Mouse (Mus musculus): ENCODE data around the gene Mxd4. TPM values are rescaled to one million over a fixed set of nuclear protein-coding genes. Genes with fewer than 3 reads are reported as not detected.
A peak's percentile ranks its signal among the peaks of the same experiment; 100 is the strongest.

Gene Mxd4
- total RNA-seq, 2 experiments from 2014 or later, result 82.6 to 91.1 TPM

DNA sequence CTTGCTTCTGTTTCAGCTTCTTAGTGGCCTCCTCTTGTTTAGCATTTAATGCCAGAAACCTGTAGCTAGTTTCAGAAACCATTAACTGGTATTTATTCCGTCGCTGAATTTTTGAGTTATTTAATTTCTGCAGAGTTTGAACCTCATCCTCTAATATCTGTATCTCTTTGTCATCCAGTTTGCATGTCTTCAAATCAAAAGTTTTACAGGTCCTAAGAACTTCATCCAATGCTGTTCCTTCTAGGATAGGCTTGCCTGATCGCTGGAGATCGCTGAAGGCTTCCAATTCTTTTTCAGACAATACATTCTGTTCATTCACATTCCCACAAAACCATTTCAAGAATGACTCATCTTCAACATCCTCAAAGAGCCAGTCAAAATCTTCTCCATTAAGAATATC lies 19.7 kb downstream of the Mxd4 start:
- Histone ChIP-seq H3K27ac (no peak overlapping the region), H3K4me3 (no peak overlapping the region)
- TF ChIP-seq CTCF (IDR thresholded peaks at IDR 0.05), result no peak
- DNase-seq (ENCODE audit: extremely low spot score in 1 of 2, low spot score in 2 of 2), result no peak
- intact Hi-C loops (cut with DNase I), result no loop called here

DNA sequence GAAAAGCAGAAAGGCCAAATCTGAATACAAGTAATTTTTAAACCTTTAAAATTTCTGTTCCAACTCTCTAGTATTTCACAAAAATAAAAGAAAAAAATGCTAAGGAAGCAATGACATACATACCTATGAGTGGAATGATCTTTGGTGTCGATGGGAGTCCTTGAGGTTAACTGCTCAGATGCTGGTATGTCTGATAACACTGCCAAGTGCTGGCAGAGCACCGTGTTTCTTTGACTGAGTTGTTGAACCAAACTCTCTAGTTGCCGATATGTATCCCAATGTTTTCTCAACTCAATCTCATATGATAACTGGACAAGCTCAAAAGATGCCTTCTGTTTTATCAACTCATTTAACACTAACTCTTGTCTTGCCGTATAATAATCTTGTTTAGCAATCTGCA lies 21.7 kb downstream of the Mxd4 start:
- DNase-seq (ENCODE audit: extremely low spot score in 1 of 2, low spot score in 2 of 2), result no peak
- intact Hi-C loops (cut with DNase I), result no loop called here
- Histone ChIP-seq H3K4me3 (no peak overlapping the region), H3K27ac (no peak overlapping the region)
- no peak for TF ChIP-seq CTCF (IDR thresholded peaks at IDR 0.05)

DNA sequence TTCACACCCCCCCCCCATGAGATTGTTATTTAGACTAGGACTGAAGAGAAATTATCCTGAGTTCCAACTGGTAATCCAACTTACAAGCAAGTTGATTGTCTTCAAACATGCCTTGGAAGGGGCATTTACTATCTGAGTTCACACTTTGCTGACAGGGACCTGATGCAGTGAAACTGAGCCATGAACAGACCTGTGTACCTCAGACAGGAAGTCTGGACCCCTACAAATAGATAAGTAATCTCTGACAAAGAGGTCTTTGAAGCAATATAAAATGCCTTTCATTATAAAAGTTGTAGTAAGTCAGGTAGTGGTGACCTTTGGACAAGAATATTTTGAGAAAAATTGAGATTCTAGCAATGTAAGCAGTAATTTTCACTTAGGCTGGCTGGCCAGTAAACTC lies 39.0 kb downstream of the Mxd4 start:
- no peak for TF ChIP-seq CTCF (IDR thresholded peaks at IDR 0.05)
- DNase-seq (ENCODE audit: extremely low spot score in 1 of 2, low spot score in 2 of 2), result no peak
- Histone ChIP-seq H3K27ac (no peak overlapping the region), H3K4me3 (no peak overlapping the region)
- intact Hi-C loops (cut with DNase I), result loop anchor here (5.0 kb wide), 1 partner anchor 51 kb away; no protein-coding TSS in a partner anchor

DNA sequence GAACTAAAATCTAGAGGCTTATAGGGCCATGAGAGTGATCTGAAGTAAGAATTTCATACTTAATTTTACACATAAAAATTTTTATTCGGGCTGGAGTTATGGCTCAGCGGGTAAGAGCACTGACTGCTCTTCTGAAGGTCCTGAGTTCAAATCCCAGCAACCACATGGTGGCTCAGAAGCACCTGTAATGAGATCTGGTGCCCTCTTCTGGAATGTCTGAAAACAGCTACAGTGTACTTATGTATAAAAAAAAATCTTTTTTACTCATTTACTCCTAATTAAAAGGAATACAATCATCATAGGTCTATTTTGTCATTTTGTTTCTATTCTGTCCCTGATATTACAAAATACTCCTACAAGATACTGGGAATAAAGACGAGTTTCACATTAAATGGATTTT lies 40.0 kb downstream of the Mxd4 start:
- TF ChIP-seq CTCF (IDR thresholded peaks at IDR 0.05), result peak; percentile 57
- no peak overlapping the region for H3K4me3 ChIP-seq
- intact Hi-C loops (cut with DNase I), result loop anchor here (5.0 kb wide), 1 partner anchor 50 kb away; no protein-coding TSS in a partner anchor
- DNase-seq (ENCODE audit: extremely low spot score in 1 of 2, low spot score in 2 of 2), result no peak
- H3K27ac ChIP-seq, result no peak overlapping the region

DNA sequence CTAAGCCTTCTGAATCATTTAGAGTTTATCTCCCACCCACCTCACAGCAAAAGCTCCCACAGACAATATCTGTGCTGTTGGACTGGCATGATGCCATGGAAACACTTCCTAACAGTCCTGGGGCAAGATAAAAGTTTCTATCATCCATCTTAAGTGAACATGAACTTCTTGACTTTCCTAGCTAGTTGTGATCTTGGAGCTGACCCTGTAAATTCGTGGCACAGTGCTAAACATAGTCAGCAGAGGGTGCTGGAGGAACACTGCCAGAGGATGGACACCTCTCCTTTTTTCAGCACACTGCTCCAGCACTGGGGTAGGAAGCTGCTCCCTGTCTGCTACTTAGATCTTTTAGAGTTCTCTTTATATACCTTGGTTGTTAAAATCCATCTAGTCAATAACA lies 47.8 kb downstream of the Mxd4 start:
- Histone ChIP-seq H3K4me3 (no peak overlapping the region), H3K27ac (no peak overlapping the region)
- intact Hi-C loops (cut with DNase I), result no loop called here
- TF ChIP-seq CTCF (IDR thresholded peaks at IDR 0.05), result peak; percentile 63
- DNase-seq (ENCODE audit: extremely low spot score in 1 of 2, low spot score in 2 of 2), result peak; percentile 14 to 25

DNA sequence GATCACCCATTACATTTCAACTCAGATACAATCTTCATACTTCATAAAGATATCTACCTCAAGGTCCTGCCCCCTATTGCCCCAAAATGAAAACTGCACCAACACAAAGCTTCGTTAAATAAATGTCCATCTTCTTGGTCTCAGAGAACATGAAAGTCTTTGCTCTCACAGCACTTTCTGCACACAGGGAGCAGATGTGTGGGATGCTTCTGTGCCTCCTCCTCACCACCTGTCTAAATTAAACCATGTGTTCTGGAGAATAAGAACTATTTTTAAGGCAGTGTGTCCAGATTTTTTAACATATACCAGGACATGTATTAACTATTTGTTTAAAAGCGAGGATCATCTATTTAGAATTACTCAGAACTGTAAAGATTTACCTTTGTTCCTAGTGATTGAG lies 54.8 kb downstream of the Mxd4 start:
- DNase-seq (ENCODE audit: extremely low spot score in 1 of 2, low spot score in 2 of 2), result no peak
- intact Hi-C loops (cut with DNase I), result no loop called here
- Histone ChIP-seq H3K4me3 (no peak overlapping the region), H3K27ac (no peak overlapping the region)
- TF ChIP-seq CTCF (IDR thresholded peaks at IDR 0.05), result peak; percentile 22

GRCm38 (mm10) chr5:34124131-34124530 lies 63.4 kb downstream of the Mxd4 start:
- TF ChIP-seq CTCF (IDR thresholded peaks at IDR 0.05), result no peak
- Histone ChIP-seq H3K27ac (no peak overlapping the region), H3K4me3 (no peak overlapping the region)
- no peak for DNase-seq (ENCODE audit: extremely low spot score in 1 of 2, low spot score in 2 of 2)
- intact Hi-C loops (cut with DNase I), result no loop called here

Other genes starting within 250 kb of the Mxd4 start
- gene Gm1673, start 204.3 kb downstream of the Mxd4 start, total RNA-seq (2021), result 10 to 100 TPM; 77.4 to 86.2 TPM
- 100 to 1,000 TPM; 215 to 217 TPM for gene Nat8l, start 191.7 kb downstream of the Mxd4 start, total RNA-seq (2021)
- 1 to 10 TPM; 2.1 to 2.3 TPM for gene Poln, start 18.3 kb downstream of the Mxd4 start, total RNA-seq (2021)
- gene Haus3, start 18.2 kb downstream of the Mxd4 start, total RNA-seq (2021), result 1 to 10 TPM; 7.7 to 8.5 TPM
- gene Zfyve28, start 100.7 kb upstream of the Mxd4 start, total RNA-seq (2021), result 10 to 100 TPM; 50.2 to 54.2 TPM
- 1 to 10 TPM; 1.4 to 1.5 TPM for gene Cfap99, start 100.9 kb upstream of the Mxd4 start, total RNA-seq (2021)
- gene Rnf4, start 148.6 kb upstream of the Mxd4 start, total RNA-seq (2021), result 10 to 100 TPM; 87.0 to 90.7 TPM
- 10 to 100 TPM; 39.0 to 43.3 TPM for gene Fam193a, start 182.2 kb upstream of the Mxd4 start, total RNA-seq (2021)

Measured in left cerebral cortex, adult 2 months (tissue).